Mouse (Mus musculus) forebrain, embryonic 10.5 days (tissue): ENCODE results near the gene Gm37240. TPM values are rescaled to one million over a fixed set of nuclear protein-coding genes. Genes with fewer than 3 reads are reported as not detected.

Source experiments
- DNase-seq: peaks from one replicate; pipeline ENCODE4 v3.0.0-alpha.2; 2017; ENCODE audit warnings: low spot score; ENCODE audit errors: extremely low spot score
- H3K27ac ChIP-seq: fragments of 300-500 bp; sonication (generic); 2 replicates; pipeline ENCODE4 v1.5.1; 2016; ENCODE audit warnings: mild to moderate bottlenecking
- H3K27me3 ChIP-seq: fragments of 300-500 bp; sonication (generic); 2 replicates; pipeline ENCODE4 v1.6.1; 2016; ENCODE audit warnings: mild to moderate bottlenecking; ENCODE audit not compliant: poor library complexity, severe bottlenecking
- H3K36me3 ChIP-seq: fragments of 300-500 bp; sonication (generic); replicated peaks from 2 replicates; pipeline ENCODE4 v1.6.1; 2016; ENCODE audit warnings: mild to moderate bottlenecking, moderate library complexity
- H3K4me1 ChIP-seq: fragments of 300-500 bp; sonication (generic); 2 replicates; pipeline ENCODE4 v1.6.1; 2016
- H3K4me3 ChIP-seq: fragments of 300-500 bp; sonication (generic); 2 replicates; pipeline ENCODE4 v1.5.1; 2016; ENCODE audit warnings: mild to moderate bottlenecking, moderate library complexity
- H3K9me3 ChIP-seq: fragments of 300-500 bp; sonication (generic); 2 replicates; pipeline ENCODE4 v1.6.1; 2016; ENCODE audit warnings: mild to moderate bottlenecking, moderate library complexity
- WGBS: fragments of 180-500 bp; shearing (Covaris S2); methylation state at CpG from one replicate; pipeline ENCODE4 v1.1.7; 2016; 5-methylcytosine and 5-hydroxymethylcytosine counted together
- polyA plus RNA-seq: library from polyadenylated mRNA; unstranded; fragments of >200 nt; fragmentation: Nextera tagmentation; extraction: Ambion mirVana; gene quantifications from 2 replicates; pipeline ENCODE4 v1.2.1, GENCODE M21; 2016

Gene Gm37240
- polyA plus RNA-seq, 1 experiment from 2014 or later: 0.77 TPM

DNA sequence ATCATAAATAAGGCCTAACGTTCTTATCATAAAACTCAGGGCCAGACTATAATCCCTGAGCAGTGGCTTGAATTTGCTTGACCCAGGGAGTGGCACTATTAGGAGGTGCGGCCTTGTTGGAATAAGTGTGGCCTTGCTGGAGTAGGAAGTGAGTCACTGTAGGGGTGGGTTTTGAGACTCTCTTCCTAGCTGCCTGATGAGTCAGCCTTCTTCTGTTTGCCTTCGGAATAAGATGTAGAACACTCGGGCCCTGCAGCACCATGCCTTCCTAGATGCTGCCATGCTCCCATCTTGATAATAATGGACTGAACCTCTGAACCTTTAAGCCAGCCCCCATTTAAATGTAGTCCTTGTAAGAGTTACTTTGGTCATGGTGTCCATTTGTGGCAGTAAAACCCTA lies 555.0 kb downstream of the Gm37240 start:
- Histone ChIP-seq H3K36me3 (no peaks in the 10 kb centered on the region), H3K27ac (no peak overlapping the region), H3K4me3 (no peak overlapping the region), H3K27me3 (no peaks in the 10 kb centered on the region), H3K4me1 (0 out of 2 replicates have a peak, but pooled peaks cover 4% of the 10 kb centered on the region), H3K9me3 (no peaks in the 10 kb centered on the region)
- WGBS: 88% methylated on average over 4 of the region's 4 CpGs
- DNase-seq: no peak

GRCm38 (mm10) chr3:85318256-85318655 lies 569.1 kb downstream of the Gm37240 start:
- Histone ChIP-seq H3K27me3 (no peaks in the 10 kb centered on the region), H3K36me3 (no peaks in the 10 kb centered on the region)

DNA sequence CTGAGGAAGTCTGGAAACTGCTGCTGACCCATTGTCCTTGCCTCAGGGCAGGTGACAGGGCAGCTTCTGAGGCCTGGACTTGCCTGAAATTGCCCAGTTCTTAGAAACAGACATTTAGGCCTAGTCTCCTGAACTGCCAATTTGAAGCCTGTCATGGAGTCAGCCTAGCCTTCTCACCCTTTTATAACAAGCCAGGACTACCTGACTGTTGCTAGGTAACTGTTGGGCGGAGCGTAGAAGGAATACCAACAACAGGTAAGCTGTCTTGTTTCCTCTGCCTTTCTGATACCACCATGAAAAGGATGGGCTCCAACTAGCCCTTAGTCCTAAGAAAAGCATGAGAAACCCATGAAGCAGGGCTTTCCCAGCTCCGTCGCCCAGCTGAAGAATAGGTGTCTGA lies 570.0 kb downstream of the Gm37240 start:
- no peak overlapping the region for H3K27ac ChIP-seq
- H3K36me3 ChIP-seq: no peaks in the 10 kb centered on the region
- peaks cover 40% of the 10 kb centered on the region for H3K4me1 ChIP-seq
- H3K27me3 ChIP-seq: no peaks in the 10 kb centered on the region
- WGBS: 98% methylated on average over 4 of the region's 4 CpGs
- H3K9me3 ChIP-seq: no peaks in the 10 kb centered on the region
- DNase-seq: no peak
- no peak overlapping the region for H3K4me3 ChIP-seq

More at GRCm38 (mm10) chr3:85318256-85318655, 569.1 kb downstream of the Gm37240 start:
- WGBS: 58% methylated on average over 5 of the region's 5 CpGs
- DNase-seq: no peak
- Histone ChIP-seq H3K27ac (no peak overlapping the region), H3K4me3 (no peak overlapping the region), H3K9me3 (no peaks in the 10 kb centered on the region), H3K4me1 (peaks cover 39% of the 10 kb centered on the region)

- DNase-seq: no peak
- Histone ChIP-seq H3K4me3 (no peak overlapping the region), H3K36me3 (no peaks in the 10 kb centered on the region), H3K27ac (no peak overlapping the region), H3K9me3 (no peaks in the 10 kb centered on the region), H3K27me3 (no peaks in the 10 kb centered on the region), H3K4me1 (peaks cover 40% of the 10 kb centered on the region)
- WGBS: 77% methylated on average over 6 of the region's 6 CpGs
Measured at GRCm38 (mm10) chr3:85314961-85315360, 572.4 kb downstream of the Gm37240 start.

GRCm38 (mm10) chr3:85313646-85314255 lies 573.6 kb downstream of the Gm37240 start:
- no peak for DNase-seq
- H3K27ac ChIP-seq: peak overlapping the region; percentile 40; the same call in 1 of the 2 replicates

GRCm38 (mm10) chr3:85311176-85311575 lies 576.1 kb downstream of the Gm37240 start:
- DNase-seq: no peak
- H3K9me3 ChIP-seq: no peaks in the 10 kb centered on the region
- H3K4me1 ChIP-seq: peaks cover 23% of the 10 kb centered on the region
- 95% methylated on average over 3 of the region's 3 CpGs for WGBS
- H3K4me3 ChIP-seq: no peak overlapping the region
- H3K27ac ChIP-seq: no peak overlapping the region
- no peaks in the 10 kb centered on the region for H3K27me3 ChIP-seq
- H3K36me3 ChIP-seq: no peaks in the 10 kb centered on the region

More at GRCm38 (mm10) chr3:85313646-85314255, 573.6 kb downstream of the Gm37240 start:
- H3K9me3 ChIP-seq: no peaks in the 10 kb centered on the region
- peaks cover 36% of the 10 kb centered on the region for H3K4me1 ChIP-seq
- no peaks in the 10 kb centered on the region for H3K27me3 ChIP-seq
- WGBS: 21% methylated on average over 4 of the region's 4 CpGs
- H3K4me3 ChIP-seq: no peak overlapping the region
- no peaks in the 10 kb centered on the region for H3K36me3 ChIP-seq

DNA sequence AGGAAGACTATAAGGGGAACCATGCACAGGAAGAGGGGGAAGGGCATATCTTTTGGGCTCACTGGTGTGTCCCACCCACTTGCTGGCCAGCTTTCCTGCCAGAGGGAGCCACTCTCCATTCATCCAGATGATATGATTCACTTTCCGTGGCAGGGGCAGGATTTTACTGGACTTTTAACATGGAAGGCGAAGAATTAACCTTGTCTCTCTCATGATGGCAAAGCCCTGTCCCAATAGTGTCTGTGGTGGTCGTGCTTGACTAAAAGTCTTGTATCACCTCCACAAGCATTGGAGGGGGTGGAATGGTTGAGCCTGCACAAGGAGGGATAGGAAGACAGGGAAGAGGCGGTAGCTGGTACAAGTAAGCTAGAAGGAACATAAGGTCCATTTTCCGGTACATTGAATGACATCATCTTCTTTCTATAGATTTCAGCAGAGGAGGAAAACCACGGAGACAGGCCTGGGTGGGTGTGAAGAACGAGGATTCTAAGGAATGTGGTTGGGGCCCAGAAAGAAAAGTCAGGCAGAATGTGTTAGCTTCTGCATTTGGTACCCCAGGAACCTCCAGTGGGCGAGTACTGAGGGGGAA lies 576.8 kb downstream of the Gm37240 start:
- no peaks in the 10 kb centered on the region for H3K27me3 ChIP-seq
- peaks cover 22% of the 10 kb centered on the region for H3K4me1 ChIP-seq
- H3K27ac ChIP-seq: no peak overlapping the region
- 79% methylated on average over 8 of the region's 8 CpGs for WGBS
- H3K4me3 ChIP-seq: no peak overlapping the region
- H3K36me3 ChIP-seq: no peaks in the 10 kb centered on the region
- DNase-seq: no peak
- H3K9me3 ChIP-seq: no peaks in the 10 kb centered on the region

DNA sequence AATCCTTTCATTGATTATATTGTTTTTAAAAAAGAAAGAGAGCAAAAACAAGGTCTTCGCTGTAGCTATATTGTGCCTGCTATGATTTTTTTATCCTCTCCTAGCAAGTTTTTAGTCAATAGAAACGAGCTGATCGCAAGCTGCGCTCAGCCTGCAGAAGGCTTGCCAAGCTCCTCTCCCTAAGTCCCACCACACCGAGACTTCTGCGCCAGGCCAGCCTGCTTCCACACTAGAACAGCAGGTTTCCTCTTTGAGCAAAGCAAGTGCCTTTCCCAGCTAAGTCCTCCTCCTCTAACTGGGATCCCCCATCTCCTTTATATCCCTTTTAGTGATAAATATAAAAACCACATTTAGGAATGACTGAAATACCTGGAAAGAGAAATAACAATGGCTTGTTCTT lies 578.1 kb downstream of the Gm37240 start:
- Histone ChIP-seq H3K4me3 (no peak overlapping the region), H3K36me3 (no peaks in the 10 kb centered on the region), H3K27me3 (no peaks in the 10 kb centered on the region), H3K4me1 (peaks cover 10% of the 10 kb centered on the region), H3K9me3 (no peaks in the 10 kb centered on the region), H3K27ac (no peak overlapping the region)
- WGBS: 93% methylated on average over 6 of the region's 6 CpGs
- DNase-seq: no peak

GRCm38 (mm10) chr3:85308706-85309105 lies 578.6 kb downstream of the Gm37240 start:
- Histone ChIP-seq H3K27ac (no peak overlapping the region), H3K27me3 (no peaks in the 10 kb centered on the region), H3K36me3 (no peaks in the 10 kb centered on the region), H3K4me1 (peaks cover 6% of the 10 kb centered on the region), H3K9me3 (no peaks in the 10 kb centered on the region), H3K4me3 (no peak overlapping the region)
- 76% methylated on average over 4 of the region's 4 CpGs for WGBS
- DNase-seq: no peak

GRCm38 (mm10) chr3:85301851-85302250 lies 585.5 kb downstream of the Gm37240 start:
- no peaks in the 10 kb centered on the region for H3K27me3 ChIP-seq
- H3K9me3 ChIP-seq: no peaks in the 10 kb centered on the region
- H3K36me3 ChIP-seq: no peaks in the 10 kb centered on the region
- no peak for DNase-seq
- 86% methylated on average over 3 of the region's 3 CpGs for WGBS
- H3K4me3 ChIP-seq: no peak overlapping the region
- no peak overlapping the region for H3K27ac ChIP-seq
- H3K4me1 ChIP-seq: peaks cover 11% of the 10 kb centered on the region

- no peak for DNase-seq
- H3K4me3 ChIP-seq: no peak overlapping the region
- no peaks in the 10 kb centered on the region for H3K27me3 ChIP-seq
- H3K27ac ChIP-seq: no peak overlapping the region
- H3K36me3 ChIP-seq: no peaks in the 10 kb centered on the region
- WGBS: 93% methylated on average over 2 of the region's 2 CpGs
- no peaks in the 10 kb centered on the region for H3K9me3 ChIP-seq
- peaks cover 11% of the 10 kb centered on the region for H3K4me1 ChIP-seq
Measured at GRCm38 (mm10) chr3:85301336-85301735, 586.0 kb downstream of the Gm37240 start.

GRCm38 (mm10) chr3:85299649-85300550 lies 587.4 kb downstream of the Gm37240 start:
- WGBS: 78% methylated on average over 18 of the region's 18 CpGs
- Histone ChIP-seq H3K27ac (peak overlapping the region; percentile 64), H3K27me3 (no peaks in the 10 kb centered on the region), H3K9me3 (no peaks in the 10 kb centered on the region), H3K4me3 (no peak overlapping the region), H3K4me1 (peaks cover 11% of the 10 kb centered on the region), H3K36me3 (no peaks in the 10 kb centered on the region)
- peak; percentile 18 for DNase-seq

DNA sequence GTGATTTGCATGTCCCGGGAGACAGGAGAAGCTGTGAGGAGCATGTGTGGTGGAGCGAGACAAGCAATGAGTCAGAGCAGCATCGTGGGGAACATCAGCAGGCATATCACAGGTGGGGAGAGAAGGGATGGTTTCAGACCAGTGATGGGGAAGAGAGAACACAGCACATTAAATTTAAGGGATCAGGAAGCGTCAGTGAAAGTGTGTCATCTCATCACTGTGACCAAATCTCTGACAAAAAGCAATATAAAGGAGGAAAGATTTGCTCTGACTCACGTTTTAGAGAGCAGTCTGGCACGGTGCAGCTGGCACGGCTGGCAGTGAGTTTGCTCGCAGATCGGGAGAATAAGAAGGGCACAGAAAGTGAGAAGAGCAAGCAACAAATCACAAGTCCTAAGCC lies 592.1 kb downstream of the Gm37240 start:
- Histone ChIP-seq H3K9me3 (no peaks in the 10 kb centered on the region), H3K36me3 (no peaks in the 10 kb centered on the region), H3K4me3 (no peak overlapping the region), H3K27ac (no peak overlapping the region), H3K4me1 (peaks cover 8% of the 10 kb centered on the region), H3K27me3 (no peaks in the 10 kb centered on the region)
- DNase-seq: no peak
- WGBS: 93% methylated on average over 9 of the region's 9 CpGs
